Comparison of ENCODE assay signal across 21 mouse cellular contexts in genomic region chr1:152575096-152575495, GRCm38 (mm10).
DNase-seq lines count a peak whose midpoint lies in the region; ATAC-seq lines count a peak whose summit lies in the region.
"Had no signal": no experiment of that assay in that cellular context is flagged by ENCODE, and none has a peak within 500 bp of the region (broad histone marks: within the 10 kb centered on the region; RNA-seq: fewer than 3 reads in every experiment).

No protein-coding gene starts in this region.

- H3K4me3 ChIP-seq in kidney, embryonic 16.5 days (ENCODE audit: low read length): no peak overlapping the region
- H3K4me3 ChIP-seq in embryonic facial prominence, embryonic 10.5 days: no peak overlapping the region
- H3K4me3 ChIP-seq: forebrain, embryonic 15.5 days; hindbrain, embryonic 10.5 days had no signal

- ATAC-seq in kidney, embryonic 16.5 days (ENCODE audit: low FRiP score, low TSS enrichment): no peak
- ATAC-seq: CD4-positive, CD25-positive, alpha-beta regulatory T cell, adult 4 months; forebrain, embryonic 15.5 days had no signal

- peaks cover 5% of the 10 kb centered on the region; the same call in 1 of the 2 replicates for H3K36me3 ChIP-seq in kidney, embryonic 16.5 days (ENCODE audit: insufficient read depth, low read length)
- peaks cover 15% of the 10 kb centered on the region for H3K36me3 ChIP-seq in embryonic facial prominence, embryonic 10.5 days (replicated peaks)
- H3K36me3 ChIP-seq: forebrain, embryonic 15.5 days; G1E had no signal

- H3K9ac ChIP-seq in kidney, embryonic 16.5 days (replicated peaks; ENCODE audit: low read length): no peak overlapping the region
- H3K9ac ChIP-seq: forebrain, embryonic 15.5 days; hindbrain, embryonic 14.5 days had no signal

- H3K9me3 ChIP-seq in kidney, embryonic 16.5 days (ENCODE audit: low read length): no peaks in the 10 kb centered on the region
- H3K9me3 ChIP-seq in embryonic facial prominence, embryonic 10.5 days: no peaks in the 10 kb centered on the region
- H3K9me3 ChIP-seq: forebrain, embryonic 15.5 days; hindbrain, embryonic 10.5 days had no signal

- DNase-seq in embryo, embryonic 10 days (ENCODE audit: low spot score): peak; percentile 27
- DNase-seq in embryo, embryonic 9.5 days (ENCODE audit: extremely low spot score): no peak
- DNase-seq in kidney, postnatal 10 days: no peak
- peak; percentile 65 for DNase-seq in embryonic facial prominence, embryonic 10.5 days (ENCODE audit: low spot score)
- peak; percentile 60 for DNase-seq in retina, postnatal 1 day
- no peak for DNase-seq in spleen, postnatal 10 days (ENCODE audit: low spot score in 2 of 2)
- DNase-seq: adrenal gland, adult 8-10 months; adrenal gland, postnatal 36 days; B cell, adult 2 months; cerebellum, adult 11-12 months; cerebellum, adult 9-10 months; cerebellum, postnatal 36 days; gastrocnemius, postnatal 36 days; heart, adult 18-20 months had no signal

- no peak overlapping the region for H3K4me2 ChIP-seq in kidney, embryonic 16.5 days (replicated peaks; ENCODE audit: low read depth, low read length)
- H3K4me2 ChIP-seq: forebrain, embryonic 15.5 days; heart, embryonic 11.5 days; hindbrain, embryonic 14.5 days had no signal

- WGBS in kidney, embryonic 16.5 days: 50% methylated on average over 5 of the region's 5 CpGs
- WGBS in embryonic facial prominence, embryonic 10.5 days: 36% methylated on average over 5 of the region's 5 CpGs

- 0 out of 2 replicates have a peak overlapping the region, but pooled peaks have one; percentile 14 for H3K27ac ChIP-seq in kidney, embryonic 16.5 days (ENCODE audit: low read length)
- no peak overlapping the region for H3K27ac ChIP-seq in embryonic facial prominence, embryonic 10.5 days (replicated peaks)
- H3K27ac ChIP-seq: forebrain, embryonic 15.5 days; hindbrain, embryonic 14.5 days had no signal

- peaks cover 64% of the 10 kb centered on the region for H3K4me1 ChIP-seq in kidney, embryonic 16.5 days (ENCODE audit: insufficient read depth, low read length)
- H3K4me1 ChIP-seq in embryonic facial prominence, embryonic 10.5 days: peaks cover 80% of the 10 kb centered on the region

- H3K27me3 ChIP-seq in kidney, embryonic 16.5 days (ENCODE audit: insufficient read depth, low read length): no peaks in the 10 kb centered on the region
- peaks cover 32% of the 10 kb centered on the region for H3K27me3 ChIP-seq in embryonic facial prominence, embryonic 10.5 days (replicated peaks; ENCODE audit: low read depth, poor library complexity, severe bottlenecking)
- H3K27me3 ChIP-seq: forebrain, embryonic 15.5 days had no signal

Comparison
In these comparisons a context has a peak if more than half of its experiments do, and no peak if none do; other contexts are left out.
1. DNase-seq: peak in embryo, embryonic 10 days (single experiment), embryonic facial prominence, embryonic 10.5 days (single experiment) and retina, postnatal 1 day (single experiment); none in embryo, embryonic 9.5 days (single experiment), kidney, postnatal 10 days (single experiment) and spleen, postnatal 10 days (0 of 2).